Comparison of ENCODE assay signal across 14 mouse cellular contexts in the genomic region with DNA sequence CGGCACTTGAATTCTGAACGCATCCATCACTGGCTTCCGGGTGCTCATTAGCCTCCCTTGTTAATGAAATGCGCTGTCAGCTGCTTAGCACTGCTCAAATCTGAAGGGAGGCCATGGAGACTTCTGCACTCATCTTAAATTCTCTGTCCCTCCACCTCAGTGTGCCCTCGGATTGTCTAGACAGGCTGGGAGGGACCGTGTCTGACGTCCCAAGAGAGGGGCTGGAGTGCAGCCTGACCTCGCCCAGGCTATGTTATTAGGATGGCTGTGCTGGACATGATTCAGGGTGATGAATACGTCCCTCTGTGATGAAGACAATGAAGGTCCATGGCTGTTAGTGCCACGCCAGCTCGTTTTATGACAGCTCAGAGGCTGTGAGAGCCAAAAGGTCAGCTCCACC.
DNase-seq lines count a peak whose midpoint lies in the region; ATAC-seq and TF ChIP-seq lines count a peak whose summit lies in the region.
"Had no signal": no experiment of that assay in that cellular context is flagged by ENCODE, and none has a peak within 500 bp of the region (broad histone marks: within the 10 kb centered on the region; RNA-seq: fewer than 3 reads in every experiment).

No protein-coding gene starts in this region.

- TF ChIP-seq EP300 in lung, postnatal 0 days (IDR thresholded peaks at IDR 0.05): no peak

- H3K9me3 ChIP-seq in lung, postnatal 0 days (ENCODE audit: low read length): no peaks in the 10 kb centered on the region
- no peaks in the 10 kb centered on the region for H3K9me3 ChIP-seq in hindbrain, postnatal 0 days (ENCODE audit: low read length)
- H3K9me3 ChIP-seq: G1E had no signal

- no peak overlapping the region for H3K4me3 ChIP-seq in lung, postnatal 0 days (ENCODE audit: low read depth, low read length)
- H3K4me3 ChIP-seq in hindbrain, postnatal 0 days (ENCODE audit: low read length): no peak overlapping the region
- H3K4me3 ChIP-seq: erythroblast, embryonic 14.5 days had no signal

- 0 out of 2 replicates have a peak, but pooled peaks cover 4% of the 10 kb centered on the region for H3K36me3 ChIP-seq in lung, postnatal 0 days (ENCODE audit: insufficient read depth, low read length)
- peaks cover 21% of the 10 kb centered on the region for H3K36me3 ChIP-seq in hindbrain, postnatal 0 days (ENCODE audit: insufficient read depth, low read length)

- H3K27ac ChIP-seq in lung, postnatal 0 days (ENCODE audit: low read length): no peak overlapping the region
- H3K27ac ChIP-seq in hindbrain, postnatal 0 days: no peak overlapping the region
- H3K27ac ChIP-seq: macrophage had no signal

- H3K9ac ChIP-seq in lung, postnatal 0 days (replicated peaks; ENCODE audit: low read depth): no peak overlapping the region
- H3K9ac ChIP-seq in hindbrain, postnatal 0 days (replicated peaks; ENCODE audit: low read length): no peak overlapping the region

- DNase-seq in adrenal gland, adult 2 months: peak; percentile 73
- DNase-seq in adrenal gland, postnatal 4 days (ENCODE audit: low spot score in 2 of 2): no peak
- peak; percentile 23 for DNase-seq in lung, postnatal 0 days (ENCODE audit: low spot score)
- DNase-seq in lung, postnatal 25 days (ENCODE audit: low spot score): no peak
- DNase-seq in hindbrain, postnatal 0 days (ENCODE audit: low spot score): peak; percentile 25
- DNase-seq in left cerebral cortex, postnatal 36 days (ENCODE audit: low spot score in 2 of 2): no peak
- no peak for DNase-seq in thymus, postnatal 4 days
- DNase-seq in layer of hippocampus, postnatal 36 days: no peak
- DNase-seq: cerebellum, postnatal 10 days; heart, adult 11 months; heart, postnatal 4 days had no signal

- 58% methylated on average over 11 of the region's 11 CpGs for WGBS in lung, postnatal 0 days
- 29% methylated on average over 11 of the region's 11 CpGs for WGBS in hindbrain, postnatal 0 days

- no peaks in the 10 kb centered on the region for H3K27me3 ChIP-seq in lung, postnatal 0 days (replicated peaks; ENCODE audit: insufficient read depth, low read length)
- no peaks in the 10 kb centered on the region for H3K27me3 ChIP-seq in hindbrain, postnatal 0 days (ENCODE audit: insufficient read depth, low read length)

- peak; percentile 42 for ATAC-seq in lung, postnatal 0 days
- peak; percentile 31 for ATAC-seq in hindbrain, postnatal 0 days

- H3K4me2 ChIP-seq in lung, postnatal 0 days (replicated peaks; ENCODE audit: low read depth, low read length): no peak overlapping the region
- H3K4me2 ChIP-seq in hindbrain, postnatal 0 days (ENCODE audit: low read depth, low read length): no peak overlapping the region

- intact Hi-C loops in left cerebral cortex, postnatal 36 days (cut with DNase I): loop anchor here (10.0 kb wide), 1 partner anchor 288 kb away; no protein-coding TSS in a partner anchor

- TF ChIP-seq CTCF in lung, postnatal 0 days (IDR thresholded peaks at IDR 0.05): no peak
- TF ChIP-seq CTCF in hindbrain, postnatal 0 days (IDR thresholded peaks at IDR 0.05; ENCODE audit: low read depth): no peak

- H3K4me1 ChIP-seq in lung, postnatal 0 days (ENCODE audit: insufficient read depth, low read depth, low read length): no peaks in the 10 kb centered on the region
- H3K4me1 ChIP-seq in hindbrain, postnatal 0 days (ENCODE audit: insufficient read depth, low read length): no peaks in the 10 kb centered on the region

Comparison
In these comparisons a context has a peak if more than half of its experiments do, and no peak if none do; other contexts are left out.
1. DNase-seq: peak in adrenal gland, adult 2 months (single experiment), lung, postnatal 0 days (single experiment) and hindbrain, postnatal 0 days (single experiment); none in adrenal gland, postnatal 4 days (0 of 2), lung, postnatal 25 days (single experiment), left cerebral cortex, postnatal 36 days (0 of 2), thymus, postnatal 4 days (single experiment) and layer of hippocampus, postnatal 36 days (0 of 2).